Mouse (Mus musculus) liver, embryonic 14.5 days (tissue): ENCODE data around the gene Ltbp1.

Experiments used
- CTCF ChIP-seq: IDR thresholded peaks from 2 replicates; pipeline ENCODE4 v1.5.1; 2016; ENCODE audit warnings: antibody characterized with exemption, low read depth, control low read depth
- EP300 ChIP-seq: IDR thresholded peaks from 2 replicates; pipeline ENCODE4 v1.6.1; 2016; ENCODE audit warnings: antibody characterized with exemption, low read depth

- no peak for TF ChIP-seq CTCF
- TF ChIP-seq EP300 = no peak
Measured at GRCm38 (mm10) chr17:75171659-75172058, 166.3 kb downstream of the Ltbp1 start.
